Mouse (Mus musculus): Measurements from ENCODE around the gene Col4a6. TPM values are rescaled to one million over a fixed set of nuclear protein-coding genes. Genes with fewer than 3 reads are reported as not detected.

Col4a6 gene
- polyA plus RNA-seq, 1 experiment, result not detected

GRCm38 (mm10) chrX:141175353-141175752 is 298.5 kb downstream of the Col4a6 start:
- H3K36me3 ChIP-seq (ENCODE audit: control insufficient read depth), result no peaks in the 10 kb centered on the region
- H3K4me3 ChIP-seq (replicated peaks), result no peak overlapping the region
- no peaks in the 10 kb centered on the region for H3K9me3 ChIP-seq (ENCODE audit: control insufficient read depth, low read length)
- TF ChIP-seq TAL1 (IDR thresholded peaks at IDR 0.05; ENCODE audit: low read length), result no peak
- TF ChIP-seq GATA1 (IDR thresholded peaks at IDR 0.05; ENCODE audit: low read length), result no peak
- no peaks in the 10 kb centered on the region for H3K4me1 ChIP-seq (ENCODE audit: control insufficient read depth)
- H3K27me3 ChIP-seq (ENCODE audit: control insufficient read depth), result no peaks in the 10 kb centered on the region; the same call in 1 of the 2 replicates

GRCm38 (mm10) chrX:141165067-141165466 is 308.8 kb downstream of the Col4a6 start:
- Histone ChIP-seq H3K36me3 (ENCODE audit: control insufficient read depth) (peaks cover 22% of the 10 kb centered on the region), H3K4me3 (replicated peaks) (no peak overlapping the region), H3K4me1 (ENCODE audit: control insufficient read depth) (no peaks in the 10 kb centered on the region), H3K9me3 (ENCODE audit: control insufficient read depth, low read length) (no peaks in the 10 kb centered on the region), H3K27me3 (ENCODE audit: control insufficient read depth) (peaks cover 5% of the 10 kb centered on the region)
- no peak for TF ChIP-seq TAL1 (IDR thresholded peaks at IDR 0.05; ENCODE audit: low read length)
- TF ChIP-seq GATA1 (IDR thresholded peaks at IDR 0.05; ENCODE audit: low read length), result no peak

GRCm38 (mm10) chrX:141160371-141160770 is 313.5 kb downstream of the Col4a6 start:
- Histone ChIP-seq H3K4me3 (replicated peaks) (no peak overlapping the region), H3K9me3 (ENCODE audit: control insufficient read depth, low read length) (no peaks in the 10 kb centered on the region), H3K27me3 (ENCODE audit: control insufficient read depth) (no peaks in the 10 kb centered on the region; the same call in 1 of the 2 replicates), H3K4me1 (ENCODE audit: control insufficient read depth) (no peaks in the 10 kb centered on the region), H3K36me3 (ENCODE audit: control insufficient read depth) (peaks cover 46% of the 10 kb centered on the region)
- TF ChIP-seq TAL1 (IDR thresholded peaks at IDR 0.05; ENCODE audit: low read length), result no peak
- no peak for TF ChIP-seq GATA1 (IDR thresholded peaks at IDR 0.05; ENCODE audit: low read length)

GRCm38 (mm10) chrX:141158160-141158559 is 315.7 kb downstream of the Col4a6 start:
- Histone ChIP-seq H3K9me3 (ENCODE audit: control insufficient read depth, low read length) (no peaks in the 10 kb centered on the region), H3K36me3 (ENCODE audit: control insufficient read depth) (peaks cover 64% of the 10 kb centered on the region), H3K27me3 (ENCODE audit: control insufficient read depth) (no peaks in the 10 kb centered on the region; the same call in 1 of the 2 replicates), H3K4me3 (replicated peaks) (no peak overlapping the region), H3K4me1 (ENCODE audit: control insufficient read depth) (no peaks in the 10 kb centered on the region)
- TF ChIP-seq GATA1 (IDR thresholded peaks at IDR 0.05; ENCODE audit: low read length) (no peak), TAL1 (IDR thresholded peaks at IDR 0.05; ENCODE audit: low read length) (no peak)

GRCm38 (mm10) chrX:141157626-141158025 is 316.2 kb downstream of the Col4a6 start:
- Histone ChIP-seq H3K36me3 (ENCODE audit: control insufficient read depth) (peaks cover 67% of the 10 kb centered on the region), H3K27me3 (ENCODE audit: control insufficient read depth) (no peaks in the 10 kb centered on the region; the same call in 1 of the 2 replicates), H3K9me3 (ENCODE audit: control insufficient read depth, low read length) (no peaks in the 10 kb centered on the region), H3K4me1 (ENCODE audit: control insufficient read depth) (no peaks in the 10 kb centered on the region), H3K4me3 (replicated peaks) (no peak overlapping the region)
- TF ChIP-seq GATA1 (IDR thresholded peaks at IDR 0.05; ENCODE audit: low read length), result no peak

- Histone ChIP-seq H3K4me1 (ENCODE audit: control insufficient read depth) (no peaks in the 10 kb centered on the region), H3K27me3 (ENCODE audit: control insufficient read depth) (peaks cover 2% of the 10 kb centered on the region; the same call in 1 of the 2 replicates), H3K36me3 (ENCODE audit: control insufficient read depth) (peaks cover 68% of the 10 kb centered on the region), H3K9me3 (ENCODE audit: control insufficient read depth, low read length) (no peaks in the 10 kb centered on the region), H3K4me3 (replicated peaks) (no peak overlapping the region)
- TF ChIP-seq GATA1 (IDR thresholded peaks at IDR 0.05; ENCODE audit: low read length) (no peak), TAL1 (IDR thresholded peaks at IDR 0.05; ENCODE audit: low read length) (no peak)
Observed at GRCm38 (mm10) chrX:141156696-141157095, 317.2 kb downstream of the Col4a6 start.

- Histone ChIP-seq H3K36me3 (ENCODE audit: control insufficient read depth) (peaks cover 61% of the 10 kb centered on the region), H3K4me1 (ENCODE audit: control insufficient read depth) (no peaks in the 10 kb centered on the region), H3K9me3 (ENCODE audit: control insufficient read depth, low read length) (no peaks in the 10 kb centered on the region), H3K27me3 (ENCODE audit: control insufficient read depth) (peaks cover 10% of the 10 kb centered on the region; the same call in 1 of the 2 replicates), H3K4me3 (replicated peaks) (no peak overlapping the region)
- TF ChIP-seq GATA1 (IDR thresholded peaks at IDR 0.05; ENCODE audit: low read length), result no peak
- no peak for TF ChIP-seq TAL1 (IDR thresholded peaks at IDR 0.05; ENCODE audit: low read length)
Observed at GRCm38 (mm10) chrX:141151182-141151581, 322.7 kb downstream of the Col4a6 start.

GRCm38 (mm10) chrX:141150290-141150689 is 323.6 kb downstream of the Col4a6 start:
- no peak for TF ChIP-seq TAL1 (IDR thresholded peaks at IDR 0.05; ENCODE audit: low read length)
- TF ChIP-seq GATA1 (IDR thresholded peaks at IDR 0.05; ENCODE audit: low read length), result no peak
- peaks cover 10% of the 10 kb centered on the region; the same call in 1 of the 2 replicates for H3K27me3 ChIP-seq (ENCODE audit: control insufficient read depth)
- no peak overlapping the region for H3K4me3 ChIP-seq (replicated peaks)
- H3K9me3 ChIP-seq (ENCODE audit: control insufficient read depth, low read length), result no peaks in the 10 kb centered on the region
- peaks cover 56% of the 10 kb centered on the region for H3K36me3 ChIP-seq (ENCODE audit: control insufficient read depth)
- no peaks in the 10 kb centered on the region for H3K4me1 ChIP-seq (ENCODE audit: control insufficient read depth)

GRCm38 (mm10) chrX:141149705-141150104 is 324.2 kb downstream of the Col4a6 start:
- no peaks in the 10 kb centered on the region for H3K4me1 ChIP-seq (ENCODE audit: control insufficient read depth)
- peaks cover 54% of the 10 kb centered on the region for H3K36me3 ChIP-seq (ENCODE audit: control insufficient read depth)

More at GRCm38 (mm10) chrX:141149705-141150104, 324.2 kb downstream of the Col4a6 start:
- no peak overlapping the region for H3K4me3 ChIP-seq (replicated peaks)
- peaks cover 10% of the 10 kb centered on the region; the same call in 1 of the 2 replicates for H3K27me3 ChIP-seq (ENCODE audit: control insufficient read depth)
- no peaks in the 10 kb centered on the region for H3K9me3 ChIP-seq (ENCODE audit: control insufficient read depth, low read length)
- TF ChIP-seq GATA1 (IDR thresholded peaks at IDR 0.05; ENCODE audit: low read length) (no peak), TAL1 (IDR thresholded peaks at IDR 0.05; ENCODE audit: low read length) (no peak)

Other genes with a start within 250 kb of the Col4a6 start
- gene Col4a5, start 1.3 kb upstream of the Col4a6 start, polyA plus RNA-seq (2012), result not detected in 2 replicates

Data from erythroblast, embryonic 14.5 days (primary cell).